Mouse (Mus musculus) liver, postnatal 0 days (tissue): ENCODE results near the gene Iqgap3. TPM values are rescaled to one million over a fixed set of nuclear protein-coding genes. Genes with fewer than 3 reads are reported as not detected.

Experiments
- ATAC-seq: fragments of 200-750 bp; cut with Nextera tagmentation; 2 replicates; pipeline ENCODE4 v1.8.0; 2017; ENCODE audit warnings: mild to moderate bottlenecking, moderate library complexity
- DNase-seq: peaks from one replicate; pipeline ENCODE4 v3.0.0-alpha.2; 2016
- H3K27ac ChIP-seq: fragments of 300-500 bp; sonication (generic); 2 replicates; pipeline ENCODE4 v1.5.1; 2014; ENCODE audit warnings: antibody characterized with exemption, moderate library complexity, mild to moderate bottlenecking, low read depth
- H3K27me3 ChIP-seq: fragments of 300-500 bp; sonication (generic); 2 replicates; pipeline ENCODE4 v1.6.1; 2014; ENCODE audit warnings: low read length, control low read depth, mixed read lengths; ENCODE audit not compliant: insufficient read depth
- H3K36me3 ChIP-seq: fragments of 300-500 bp; sonication (generic); replicated peaks from 2 replicates; pipeline ENCODE4 v1.6.1; 2014; ENCODE audit warnings: mild to moderate bottlenecking, control low read depth, low read length, moderate library complexity, mixed read lengths; ENCODE audit not compliant: insufficient read depth
- H3K4me1 ChIP-seq: fragments of 300-500 bp; sonication (generic); 2 replicates; pipeline ENCODE4 v1.6.1; 2014; ENCODE audit warnings: antibody characterized with exemption, mild to moderate bottlenecking, control low read depth; ENCODE audit not compliant: insufficient read depth
- H3K4me2 ChIP-seq: fragments of 300-500 bp; sonication (generic); 2 replicates; pipeline ENCODE4 v1.6.1; 2014; ENCODE audit warnings: low read depth, mild to moderate bottlenecking, low read length, moderate library complexity, mixed read lengths
- H3K4me3 ChIP-seq: fragments of 300-500 bp; sonication (generic); 2 replicates; pipeline ENCODE4 v1.5.1; 2014; ENCODE audit warnings: low read depth, low read length
- H3K9ac ChIP-seq: fragments of 300-500 bp; sonication (generic); replicated peaks from 2 replicates; pipeline ENCODE4 v1.6.1; 2014; ENCODE audit warnings: mild to moderate bottlenecking, moderate library complexity
- H3K9me3 ChIP-seq: fragments of 300-500 bp; sonication (generic); 2 replicates; pipeline ENCODE4 v1.6.1; 2016; ENCODE audit warnings: mild to moderate bottlenecking, control low read depth, low read length, mixed read lengths
- CTCF ChIP-seq: sonication (generic); IDR thresholded peaks from 2 replicates; pipeline ENCODE4 v1.5.1; 2016; ENCODE audit warnings: antibody characterized with exemption, low read depth
- EP300 ChIP-seq: IDR thresholded peaks from 2 replicates; pipeline ENCODE4 v1.6.1; 2016; ENCODE audit warnings: antibody characterized with exemption, low read depth, mild to moderate bottlenecking
- WGBS: fragments of 180-500 bp; shearing (Covaris S2); extraction: QIAGEN DNeasy Blood & Tissue Kit; methylation state at CpG from one replicate; pipeline ENCODE4 v1.1.7; 2014; ENCODE audit not compliant: insufficient replicate concordance; 5-methylcytosine and 5-hydroxymethylcytosine counted together
- polyA plus RNA-seq: library from polyadenylated mRNA; unstranded; fragments of >200 nt; fragmentation: Nextera tagmentation; extraction: Ambion mirVana; gene quantifications from 2 replicates; pipeline ENCODE4 v1.2.1, GENCODE M21; 2015

Iqgap3 gene
- 2.9 and 3.2 TPM in 2 replicates for polyA plus RNA-seq

DNA sequence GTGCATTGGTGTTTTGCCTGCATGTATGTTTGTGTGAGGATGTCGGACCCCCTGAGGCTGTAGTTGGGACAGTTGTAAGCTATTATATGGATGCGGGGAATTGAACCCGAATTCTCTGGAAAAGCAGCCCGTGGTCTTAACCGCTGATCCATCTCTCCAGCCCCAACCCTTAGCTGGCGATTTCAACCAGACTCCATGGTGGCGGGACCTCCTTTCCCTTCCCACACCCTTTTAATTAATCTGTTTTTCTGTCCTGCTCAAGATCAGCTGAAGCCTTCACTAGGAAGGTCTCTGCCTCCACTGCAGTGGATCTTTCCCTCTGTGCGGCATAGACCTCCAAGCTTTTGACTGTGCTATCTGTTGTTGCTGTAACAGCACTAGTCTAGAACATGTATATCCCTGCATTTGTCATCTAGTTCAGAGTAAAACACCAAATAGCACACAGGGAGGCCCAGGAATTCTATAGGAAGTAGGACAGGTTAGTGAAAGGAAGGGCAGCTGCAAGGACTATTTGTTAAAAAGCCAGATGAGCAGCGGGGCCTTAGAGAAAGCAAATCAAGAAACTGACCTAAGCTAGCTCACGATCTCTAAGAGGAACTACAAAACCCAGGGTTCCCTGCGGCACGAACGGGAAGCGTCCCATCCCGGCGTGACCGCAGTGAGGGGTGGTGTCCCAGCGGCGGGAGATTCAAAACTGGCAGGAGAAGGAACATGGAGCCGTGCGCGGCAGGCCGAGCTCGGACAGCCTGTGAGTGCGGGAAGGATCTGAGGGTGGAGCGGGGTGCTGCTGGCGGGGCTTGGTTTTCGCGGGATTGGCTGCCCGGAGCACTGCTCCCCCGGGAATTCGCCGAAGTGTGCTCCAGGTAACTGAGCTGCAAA, at the start of gene Iqgap3:
Iqgap3 (plus strand) TSS at position 627 of the 879 bp plus-strand sequence.
- peaks cover 19% of the 10 kb centered on the region for H3K4me1 ChIP-seq
- H3K4me3 ChIP-seq: peak within 1 kb of the TSS; percentile 78
- DNase-seq: peak; percentile 91
- TF ChIP-seq EP300 (no peak), CTCF (no peak)
- H3K9ac ChIP-seq: peak within 1 kb of the TSS; percentile 56
- no peaks in the 10 kb centered on the region for H3K9me3 ChIP-seq
- peak within 1 kb of the TSS; percentile 91 for H3K4me2 ChIP-seq
- peak; percentile 81 for ATAC-seq
- 19% methylated on average over 33 of the region's 33 CpGs for WGBS
- H3K27ac ChIP-seq: peak within 1 kb of the TSS; percentile 12; the same call in 1 of the 2 replicates
- no peaks in the 10 kb centered on the region for H3K36me3 ChIP-seq
- H3K27me3 ChIP-seq: no peaks in the 10 kb centered on the region

DNA sequence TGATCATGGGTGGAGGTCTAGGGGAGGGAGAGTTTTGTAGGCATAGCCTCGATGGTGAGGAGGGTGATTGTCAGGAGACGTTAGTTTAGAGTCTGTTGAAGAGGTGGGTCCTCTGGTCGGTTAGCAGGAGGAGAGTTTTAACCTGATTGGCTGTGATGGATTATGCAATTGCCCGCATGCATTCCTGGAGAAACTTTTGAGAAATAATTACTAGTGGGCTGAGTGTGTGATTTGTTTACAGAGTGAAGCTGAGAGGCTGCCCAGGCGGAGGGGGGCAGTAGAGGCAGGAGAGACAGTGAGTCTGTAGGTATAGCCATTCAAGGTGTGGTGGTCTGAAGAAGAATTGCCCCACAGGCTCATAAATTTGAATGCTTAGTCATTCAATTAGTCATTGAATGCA, 48.3 kb upstream of the Iqgap3 start:
- no peaks in the 10 kb centered on the region for H3K9me3 ChIP-seq
- no peak overlapping the region for H3K9ac ChIP-seq
- no peak for ATAC-seq
- no peak overlapping the region for H3K27ac ChIP-seq
- WGBS: 55% methylated on average over 5 of the region's 5 CpGs
- DNase-seq: no peak
- H3K4me1 ChIP-seq: peaks cover 8% of the 10 kb centered on the region
- no peak overlapping the region for H3K4me2 ChIP-seq
- TF ChIP-seq EP300 (no peak), CTCF (no peak)
- no peak overlapping the region for H3K4me3 ChIP-seq
- no peaks in the 10 kb centered on the region for H3K36me3 ChIP-seq
- H3K27me3 ChIP-seq: peaks cover 10% of the 10 kb centered on the region; the same call in 1 of the 2 replicates

DNA sequence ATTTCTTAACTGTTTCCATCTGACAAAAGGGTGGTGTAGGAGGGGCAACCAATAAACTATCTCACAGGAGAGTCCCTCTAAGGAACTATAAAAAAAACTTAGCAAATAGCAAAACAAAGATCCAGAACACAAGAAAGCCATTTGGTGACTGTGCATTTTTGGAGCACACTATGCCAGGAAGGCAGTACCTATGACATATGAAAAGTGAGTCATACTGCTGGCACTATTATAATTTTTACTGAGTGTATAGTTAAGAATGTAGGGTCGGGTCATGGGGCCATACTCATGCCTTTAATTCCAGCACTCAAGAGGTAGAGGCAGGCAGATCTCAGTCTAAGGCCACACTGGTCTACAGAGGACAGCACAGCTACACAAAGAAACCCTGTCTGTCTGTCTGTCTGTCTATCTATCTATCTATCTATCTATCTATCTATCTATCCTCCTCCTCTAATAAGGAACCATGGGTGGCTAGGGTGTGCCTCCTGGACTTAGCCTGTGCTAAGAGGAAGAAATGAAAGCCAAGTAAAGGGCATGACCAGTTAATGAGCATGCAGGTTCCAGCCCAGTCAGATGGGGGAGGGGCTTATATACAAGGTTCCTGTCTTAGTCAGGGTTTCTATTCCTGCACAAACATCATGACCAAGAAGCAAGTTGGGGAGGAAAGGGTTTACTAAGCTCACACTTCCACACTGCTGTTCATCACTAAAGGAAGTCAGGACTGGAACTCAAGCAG, 46.0 kb upstream of the Iqgap3 start:
- ATAC-seq (no peak), DNase-seq (no peak)
- Histone ChIP-seq H3K4me2 (no peak overlapping the region), H3K4me3 (no peak overlapping the region), H3K27ac (no peak overlapping the region), H3K9me3 (no peaks in the 10 kb centered on the region), H3K9ac (no peak overlapping the region), H3K27me3 (peaks cover 17% of the 10 kb centered on the region), H3K4me1 (peaks cover 6% of the 10 kb centered on the region), H3K36me3 (no peaks in the 10 kb centered on the region)
- 61% methylated on average over 1 of the region's 1 CpGs for WGBS
- no peak for TF ChIP-seq CTCF
- no peak for TF ChIP-seq EP300

DNA sequence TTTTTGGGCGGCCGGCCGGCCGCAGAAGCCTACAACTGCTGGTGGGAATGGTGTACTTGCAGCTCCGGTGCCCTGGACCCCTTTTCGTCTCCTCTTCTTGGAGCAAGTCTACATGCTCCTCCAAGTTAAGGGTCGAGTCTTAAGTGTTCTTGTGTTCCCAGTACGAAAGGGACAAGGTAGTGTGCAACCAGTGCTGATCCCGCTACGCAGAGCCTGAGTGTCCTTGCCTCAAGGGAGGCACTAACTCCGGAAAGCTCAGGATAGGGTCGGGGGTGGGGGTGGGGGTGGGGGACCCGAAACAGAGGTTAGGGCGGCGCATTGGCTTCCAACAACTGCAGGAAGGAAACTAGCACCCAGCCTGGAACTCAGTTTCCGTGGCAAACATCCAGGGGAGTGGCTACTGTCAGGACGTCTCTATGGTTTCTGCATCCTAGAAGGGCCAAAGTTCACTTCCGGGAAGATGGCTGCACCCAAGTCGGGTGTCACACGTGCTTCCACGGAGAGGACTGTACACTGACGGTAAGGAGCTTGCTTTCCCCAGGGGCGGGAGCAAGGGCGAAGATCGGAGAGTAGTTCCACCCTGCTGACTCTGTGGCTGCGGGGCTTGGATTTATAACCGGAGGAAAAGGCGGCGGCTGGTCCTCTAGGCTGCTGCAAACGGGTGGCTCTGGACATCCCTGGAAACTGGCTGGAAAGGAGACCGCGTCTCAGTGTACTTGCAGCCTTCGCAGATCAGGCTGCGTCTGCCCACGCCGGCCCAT, 38.9 kb upstream of the Iqgap3 start, which contains the start of gene Gpatch4:
Gpatch4 (plus strand) TSS at position 448 of the 761 bp plus-strand sequence.
- H3K27me3 ChIP-seq: peaks cover 8% of the 10 kb centered on the region
- H3K9me3 ChIP-seq: no peaks in the 10 kb centered on the region
- 8% methylated on average over 36 of the region's 36 CpGs for WGBS
- H3K9ac ChIP-seq: peak within 1 kb of the TSS; percentile 70
- DNase-seq (peak; percentile 88), ATAC-seq (peak; percentile 97)
- TF ChIP-seq EP300 (no peak), CTCF (no peak)
- no peaks in the 10 kb centered on the region for H3K36me3 ChIP-seq
- peaks cover 9% of the 10 kb centered on the region; the same call in 1 of the 2 replicates for H3K4me1 ChIP-seq
- peak within 1 kb of the TSS; percentile 92 for H3K4me2 ChIP-seq
- H3K4me3 ChIP-seq: peak within 1 kb of the TSS; percentile 83
- no peak within 1 kb of the TSS for H3K27ac ChIP-seq

DNA sequence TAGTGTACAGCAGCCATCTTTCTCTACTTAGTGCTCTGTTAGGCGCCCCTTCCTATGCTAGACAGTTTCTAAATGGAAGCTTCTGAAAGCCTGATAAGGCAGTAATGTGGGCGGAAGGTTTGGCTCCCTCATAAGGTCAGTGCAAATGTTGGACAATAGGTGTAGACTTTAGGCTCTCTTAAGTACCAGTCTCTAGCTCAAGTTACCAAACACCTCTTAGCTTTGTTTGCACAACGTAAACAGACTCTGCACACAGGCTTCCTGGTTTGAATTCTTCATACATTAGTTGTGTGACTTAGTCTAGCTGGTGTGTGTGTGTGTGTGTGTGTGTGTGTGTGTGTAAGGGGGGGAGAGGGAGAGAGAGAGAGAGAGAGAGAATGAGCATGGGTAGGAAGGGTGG, 32.2 kb upstream of the Iqgap3 start:
- H3K4me2 ChIP-seq: no peak overlapping the region
- WGBS: 62% methylated on average over 3 of the region's 3 CpGs
- no peak overlapping the region for H3K9ac ChIP-seq
- ATAC-seq (no peak), DNase-seq (no peak)
- H3K36me3 ChIP-seq: 0 out of 2 replicates have a peak, but pooled peaks cover 11% of the 10 kb centered on the region
- H3K27ac ChIP-seq: no peak overlapping the region
- no peaks in the 10 kb centered on the region for H3K4me1 ChIP-seq
- TF ChIP-seq EP300: no peak
- no peak overlapping the region for H3K4me3 ChIP-seq
- H3K9me3 ChIP-seq: no peaks in the 10 kb centered on the region
- H3K27me3 ChIP-seq: no peaks in the 10 kb centered on the region
